Mouse (Mus musculus) C3H10T1/2 (cell line): Measurements from ENCODE around the gene 4930535I16Rik. TPM values are rescaled to one million over a fixed set of nuclear protein-coding genes. Genes with fewer than 3 reads are reported as not detected.

Experiments
- polyA plus RNA-seq, 2 experiments: library from polyadenylated mRNA; unstranded; fragments of >200 nt; fragmentation: generic; extraction: Trizol; gene quantifications; one replicate each; pipeline ENCODE4 v1.2.1; 2012; ENCODE audit warnings: missing spikeins in 2 of 2

The 4930535I16Rik gene
- under 1 TPM; 0.07 to 0.21 TPM for polyA plus RNA-seq

GRCm38 (mm10) chr4:123917548-123918140, at the start of gene 4930535I16Rik:
4930535I16Rik (minus strand) TSS chr4:123918022.

GRCm38 (mm10) chr4:123916748-123917547, 874 bp downstream of the 4930535I16Rik start, which contains the start of gene Rragc:
Rragc (plus strand) TSS chr4:123917446.

GRCm38 (mm10) chr4:123904333-123905125, 13.3 kb downstream of the 4930535I16Rik start, which contains the start of gene Mycbp:
Mycbp (plus strand) TSS chr4:123904832.

Other genes starting within 250 kb of the 4930535I16Rik start
- 10 to 100 TPM in 1 of 2 experiments, 1 to 10 TPM in 1; 2.4 to 37.3 TPM for gene Macf1, start 233.7 kb downstream of the 4930535I16Rik start, polyA plus RNA-seq
- 100 to 1,000 TPM; 156 to 312 TPM for gene Ndufs5, start 199.8 kb downstream of the 4930535I16Rik start, polyA plus RNA-seq
- 1 to 10 TPM; 1.2 to 7.3 TPM for gene Akirin1, start 167.7 kb downstream of the 4930535I16Rik start, polyA plus RNA-seq
- under 1 TPM; 0.13 to 0.41 TPM for gene Rhbdl2, start 130.1 kb downstream of the 4930535I16Rik start, polyA plus RNA-seq
- under 1 TPM in 1 of 2 experiments, not detected in 1; 0.02 TPM for gene 4933427I04Rik, start 58.3 kb downstream of the 4930535I16Rik start, polyA plus RNA-seq
- 10 to 100 TPM; 12.3 to 24.6 TPM for gene Mycbp, start 13.2 kb downstream of the 4930535I16Rik start, polyA plus RNA-seq
- 10 to 100 TPM in 1 of 2 experiments, 1 to 10 TPM in 1; 7.8 to 38.6 TPM for gene Rragc, start 576 bp downstream of the 4930535I16Rik start, polyA plus RNA-seq